Mouse (Mus musculus) heart, postnatal 14 days (tissue): ENCODE results near the gene Grn. TPM values are rescaled to one million over a fixed set of nuclear protein-coding genes. Genes with fewer than 3 reads are reported as not detected.

Source experiments
- DNase-seq, 2 experiments: peaks; one replicate each; pipeline ENCODE4 v3.0.0; 2021 to 2022
- intact Hi-C: fragments of 180-260 bp; cut with DNase I; formaldehyde crosslinking; loops from one replicate; pipeline ENCODE4 v1.15.1; 2025
- total RNA-seq, 2 experiments: library from RNA; stranded (reverse); gene quantifications; 2 replicates each; pipeline ENCODE4 v1.2.3; 2021

Gene Grn
- total RNA-seq, 2 experiments from 2014 or later: 130 to 136 TPM

GRCm38 (mm10) chr11:102415034-102415802 lies 14.9 kb upstream of the Grn start:
- intact Hi-C loops: no loop called here

GRCm38 (mm10) chr11:102417160-102417559 lies 13.0 kb upstream of the Grn start:
- intact Hi-C loops: no loop called here

More at GRCm38 (mm10) chr11:102415034-102415802, 14.9 kb upstream of the Grn start:
- no peak for DNase-seq

GRCm38 (mm10) chr11:102418887-102419286 lies 11.2 kb upstream of the Grn start:
- intact Hi-C loops: no loop called here
- DNase-seq: no peak

More at GRCm38 (mm10) chr11:102417160-102417559, 13.0 kb upstream of the Grn start:
- DNase-seq: no peak

GRCm38 (mm10) chr11:102421559-102421958 lies 8.6 kb upstream of the Grn start:
- intact Hi-C loops: no loop called here
- no peak for DNase-seq

GRCm38 (mm10) chr11:102424666-102425065 lies 5.4 kb upstream of the Grn start:
- intact Hi-C loops: no loop called here
- no peak for DNase-seq

GRCm38 (mm10) chr11:102425555-102426316 lies 4.4 kb upstream of the Grn start:
- DNase-seq: no peak
- intact Hi-C loops: no loop called here

- intact Hi-C loops: no loop called here
- no peak for DNase-seq
Measured at GRCm38 (mm10) chr11:102428981-102429540, 1.1 kb upstream of the Grn start.

- DNase-seq: no peak
- intact Hi-C loops: no loop called here
Measured at GRCm38 (mm10) chr11:102429551-102429950, 564 bp upstream of the Grn start.

GRCm38 (mm10) chr11:102431018-102431645 lies 1.0 kb downstream of the Grn start:
- intact Hi-C loops: loop anchor here (2.0 kb wide), 2 partner anchors 20 to 122 kb away; no protein-coding TSS in a partner anchor
- DNase-seq: peak; percentile 79 to 86

GRCm38 (mm10) chr11:102431728-102432114 lies 1.6 kb downstream of the Grn start:
- intact Hi-C loops: loop anchor here (2.0 kb wide), 2 partner anchors 21 to 123 kb away; no protein-coding TSS in a partner anchor
- DNase-seq: no peak

GRCm38 (mm10) chr11:102432115-102432843 lies 2.2 kb downstream of the Grn start:
- intact Hi-C loops: no loop called here
- DNase-seq: peak in 1 of 2 experiments; percentile 38

GRCm38 (mm10) chr11:102432896-102433295 lies 2.8 kb downstream of the Grn start:
- peak; percentile 70 to 82 for DNase-seq
- intact Hi-C loops: no loop called here

- intact Hi-C loops: no loop called here
- DNase-seq: no peak
Measured at GRCm38 (mm10) chr11:102433866-102434265, 3.8 kb downstream of the Grn start.

GRCm38 (mm10) chr11:102434406-102434805 lies 4.3 kb downstream of the Grn start:
- DNase-seq: peak; percentile 85 to 94
- intact Hi-C loops: no loop called here

GRCm38 (mm10) chr11:102434816-102435705 lies 4.9 kb downstream of the Grn start:
- intact Hi-C loops: no loop called here

GRCm38 (mm10) chr11:102435754-102436470 lies 5.8 kb downstream of the Grn start:
- DNase-seq: peak in 1 of 2 experiments; percentile 65
- intact Hi-C loops: no loop called here

More at GRCm38 (mm10) chr11:102434816-102435705, 4.9 kb downstream of the Grn start:
- no peak for DNase-seq

GRCm38 (mm10) chr11:102436471-102436790 lies 6.3 kb downstream of the Grn start:
- intact Hi-C loops: no loop called here
- no peak for DNase-seq
